Mouse (Mus musculus): ENCODE data around the gene Upk3a. TPM values are rescaled to one million over a fixed set of nuclear protein-coding genes. Genes with fewer than 3 reads are reported as not detected.
A peak's percentile ranks its signal among the peaks of the same experiment; 100 is the strongest.

The Upk3a gene
- not detected for total RNA-seq (2021)

- intact Hi-C loops (cut with DNase I), result loop anchor here (2.0 kb wide), 1 partner anchor 26 kb away; no protein-coding TSS in a partner anchor
- no peak for DNase-seq (ENCODE audit: low spot score in 2 of 2)
Measured at GRCm38 (mm10) chr15:85016951-85017664, at the start of gene Upk3a. TSS of gene Upk3a (plus strand) at chr15:85017141.

- intact Hi-C loops (cut with DNase I), result no loop called here
- no peak for DNase-seq (ENCODE audit: low spot score in 2 of 2)
Measured at GRCm38 (mm10) chr15:84968534-84968933, 48.4 kb upstream of the Upk3a start.

- intact Hi-C loops (cut with DNase I), result no loop called here
- DNase-seq (ENCODE audit: low spot score in 2 of 2), result no peak
Measured at GRCm38 (mm10) chr15:84972860-84973543, 43.9 kb upstream of the Upk3a start.

GRCm38 (mm10) chr15:84973544-84973871 lies 43.4 kb upstream of the Upk3a start:
- DNase-seq (ENCODE audit: low spot score in 2 of 2), result no peak
- intact Hi-C loops (cut with DNase I), result no loop called here

- intact Hi-C loops (cut with DNase I), result no loop called here
- DNase-seq (ENCODE audit: low spot score in 2 of 2), result peak; percentile 69 to 72
Measured at GRCm38 (mm10) chr15:84975729-84976128, 41.2 kb upstream of the Upk3a start.

- intact Hi-C loops (cut with DNase I), result no loop called here
- no peak for DNase-seq (ENCODE audit: low spot score in 2 of 2)
Measured at GRCm38 (mm10) chr15:84981609-84982313, 35.2 kb upstream of the Upk3a start.

- intact Hi-C loops (cut with DNase I), result no loop called here
- DNase-seq (ENCODE audit: low spot score in 2 of 2), result no peak
Measured at GRCm38 (mm10) chr15:84982888-84983287, 34.1 kb upstream of the Upk3a start.

- DNase-seq (ENCODE audit: low spot score in 2 of 2), result no peak
- intact Hi-C loops (cut with DNase I), result no loop called here
Measured at GRCm38 (mm10) chr15:84983721-84984120, 33.2 kb upstream of the Upk3a start.

- intact Hi-C loops (cut with DNase I), result loop anchor here (5.0 kb wide), 1 partner anchor 43 kb away; no protein-coding TSS in a partner anchor
- DNase-seq (ENCODE audit: low spot score in 2 of 2), result no peak
Measured at GRCm38 (mm10) chr15:84985516-84986160, 31.3 kb upstream of the Upk3a start.

- intact Hi-C loops (cut with DNase I), result loop anchor here (5.0 kb wide), 1 partner anchor 44 kb away; no protein-coding TSS in a partner anchor
- no peak for DNase-seq (ENCODE audit: low spot score in 2 of 2)
Measured at GRCm38 (mm10) chr15:84986171-84987019, 30.5 kb upstream of the Upk3a start.

- intact Hi-C loops (cut with DNase I), result loop anchor here (5.0 kb wide), 1 partner anchor 45 kb away; no protein-coding TSS in a partner anchor
- DNase-seq (ENCODE audit: low spot score in 2 of 2), result peak in 1 of 2 experiments; percentile 52
Measured at GRCm38 (mm10) chr15:84987020-84987815, 29.7 kb upstream of the Upk3a start.

GRCm38 (mm10) chr15:84987874-84988825 lies 28.8 kb upstream of the Upk3a start, which contains the start of gene 5031439G07Rik:
TSS of gene 5031439G07Rik (minus strand) at chr15:84988551.
- DNase-seq (ENCODE audit: low spot score in 2 of 2), result peak; percentile 86 to 87
- intact Hi-C loops (cut with DNase I), result loop anchor here (5.0 kb wide), 1 partner anchor 46 kb away; no protein-coding TSS in a partner anchor

GRCm38 (mm10) chr15:84989098-84989497 lies 27.8 kb upstream of the Upk3a start:
- no peak for DNase-seq (ENCODE audit: low spot score in 2 of 2)
- intact Hi-C loops (cut with DNase I), result loop anchor here (5.0 kb wide), 1 partner anchor 47 kb away; no protein-coding TSS in a partner anchor

- DNase-seq (ENCODE audit: low spot score in 2 of 2), result no peak
- intact Hi-C loops (cut with DNase I), result loop anchor here (5.0 to 10.0 kb wide), 2 partner anchors 47 to 135 kb away; partner anchors contain the start of gene Phf21b
Measured at GRCm38 (mm10) chr15:84989771-84990170, 27.2 kb upstream of the Upk3a start.

- no peak for DNase-seq (ENCODE audit: low spot score in 2 of 2)
- intact Hi-C loops (cut with DNase I), result loop anchor here (10.0 kb wide), 1 partner anchor 140 kb away; the partner anchor contains the start of gene Phf21b
Measured at GRCm38 (mm10) chr15:84994498-84994897, 22.4 kb upstream of the Upk3a start.

GRCm38 (mm10) chr15:84995041-84995440 lies 21.9 kb upstream of the Upk3a start:
- intact Hi-C loops (cut with DNase I), result loop anchor here (10.0 kb wide), 1 partner anchor 140 kb away; the partner anchor contains the start of gene Phf21b
- no peak for DNase-seq (ENCODE audit: low spot score in 2 of 2)

GRCm38 (mm10) chr15:84995967-84996366 lies 21.0 kb upstream of the Upk3a start:
- intact Hi-C loops (cut with DNase I), result loop anchor here (10.0 kb wide), 1 partner anchor 141 kb away; the partner anchor contains the start of gene Phf21b
- no peak for DNase-seq (ENCODE audit: low spot score in 2 of 2)
